Mouse (Mus musculus) cerebellum, adult (tissue): ENCODE results near the gene Pspc1.
A peak's percentile ranks its signal among the peaks of the same experiment; 100 is the strongest.
"Not testable (repeated sequence)": the region's sequence is repeated elsewhere in the genome, so short reads cannot be mapped to it uniquely, and the experiment has no call there.

ENCODE experiments used
- ATAC-seq: cut with Nextera tagmentation; 2 replicates; pipeline ENCODE4 v1.9.2; 2017; ENCODE audit warnings: mild to moderate bottlenecking, moderate library complexity, mixed read lengths; ENCODE audit not compliant: insufficient number of reproducible peaks, low FRiP score, low TSS enrichment

Gene Pspc1

DNA sequence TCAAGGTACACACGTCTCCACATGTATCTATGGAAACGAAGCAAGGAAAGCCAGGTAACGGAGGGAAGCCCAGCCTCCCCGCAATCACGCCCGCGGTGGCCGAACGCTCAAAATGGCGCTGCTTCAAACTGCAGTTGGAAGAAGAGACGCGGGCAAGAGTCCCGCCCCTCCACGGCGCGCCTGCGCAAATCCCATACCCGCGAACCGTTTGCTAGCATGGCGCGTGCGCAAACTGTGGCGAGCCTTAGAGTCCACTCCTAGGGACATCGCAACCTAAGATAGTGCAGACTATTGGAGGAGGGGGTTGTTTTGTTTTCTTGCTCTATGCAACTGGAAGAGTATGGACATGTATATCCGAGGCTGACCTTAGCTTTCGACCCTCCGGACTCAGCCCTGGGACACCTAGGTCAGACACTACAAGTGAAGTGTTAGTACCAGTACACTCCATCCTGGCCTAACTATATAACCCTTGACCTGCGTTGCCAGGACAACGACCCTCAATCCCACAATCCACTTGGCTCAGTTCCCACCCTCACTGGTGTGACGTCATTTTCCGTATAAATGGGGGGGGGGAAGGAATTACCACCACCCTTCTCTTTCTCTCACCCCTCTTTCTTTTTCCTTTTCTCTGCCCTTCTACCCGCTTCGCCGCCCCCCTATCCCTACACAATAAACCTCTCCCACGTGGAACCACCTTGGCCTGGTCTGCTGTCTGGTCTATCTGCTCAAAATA, at the start of gene Pspc1:
Gene Pspc1, minus strand, starts transcription at position 117 of the 733 bp plus-strand sequence.
- ATAC-seq, result peak; percentile 97

DNA sequence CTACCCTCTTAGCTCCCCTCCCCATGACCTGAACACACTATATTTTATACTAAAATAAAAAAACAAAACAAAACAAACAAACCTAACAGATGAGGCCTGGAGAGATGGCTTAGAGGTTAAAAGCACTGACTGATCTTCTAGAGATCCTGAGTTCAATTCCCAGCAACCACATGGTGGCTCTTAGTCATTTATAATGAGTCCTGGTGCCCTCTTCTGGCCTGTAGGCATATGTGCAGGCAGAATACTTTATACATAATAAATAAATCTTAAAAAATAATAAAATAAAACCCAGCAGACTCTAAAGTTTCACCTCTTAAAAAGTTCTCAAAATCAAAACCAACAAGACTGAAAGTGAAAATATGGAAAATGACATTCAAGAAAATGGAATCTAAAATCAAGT, 46.4 kb upstream of the Pspc1 start:
- no peak for ATAC-seq

DNA sequence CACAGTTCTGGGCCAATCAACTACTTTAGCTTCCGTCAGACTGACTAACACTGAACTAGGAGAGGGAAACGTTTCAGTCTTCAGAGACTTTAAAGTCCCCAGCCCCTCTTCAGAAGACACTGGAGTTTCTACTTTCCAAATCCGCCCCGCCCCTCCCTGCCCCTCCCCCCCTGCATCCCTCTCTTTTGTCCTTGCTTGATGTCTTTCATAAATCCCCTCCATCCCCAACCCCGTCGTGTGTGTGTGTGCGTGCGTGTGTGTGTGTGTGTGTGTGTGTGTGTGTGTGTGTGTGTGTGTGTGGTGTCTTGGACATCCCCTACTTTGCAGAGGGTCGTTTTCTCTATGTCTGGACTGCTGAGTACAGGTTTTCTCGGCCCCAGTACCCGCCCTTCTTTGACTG, 39.5 kb upstream of the Pspc1 start:
- no peak for ATAC-seq

DNA sequence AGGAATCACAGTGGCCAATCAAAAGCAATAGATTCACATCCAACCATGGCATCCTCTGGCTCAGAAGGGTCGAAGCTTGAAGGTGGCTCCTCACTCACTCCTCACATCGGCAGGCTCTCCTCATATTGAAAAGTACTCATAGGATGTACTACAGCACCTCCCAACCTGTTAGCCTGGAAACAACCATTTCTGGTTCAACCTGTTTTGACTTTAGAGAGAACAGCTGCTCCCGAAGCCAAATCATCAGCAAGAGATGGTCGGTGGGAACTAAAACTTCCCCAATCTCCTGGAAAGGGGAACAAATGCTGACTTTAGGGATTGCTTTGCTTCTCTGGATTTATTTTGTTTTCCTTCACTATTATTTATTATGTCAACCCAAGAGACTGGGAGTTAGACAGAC, 39.0 kb upstream of the Pspc1 start:
- ATAC-seq, result no peak

DNA sequence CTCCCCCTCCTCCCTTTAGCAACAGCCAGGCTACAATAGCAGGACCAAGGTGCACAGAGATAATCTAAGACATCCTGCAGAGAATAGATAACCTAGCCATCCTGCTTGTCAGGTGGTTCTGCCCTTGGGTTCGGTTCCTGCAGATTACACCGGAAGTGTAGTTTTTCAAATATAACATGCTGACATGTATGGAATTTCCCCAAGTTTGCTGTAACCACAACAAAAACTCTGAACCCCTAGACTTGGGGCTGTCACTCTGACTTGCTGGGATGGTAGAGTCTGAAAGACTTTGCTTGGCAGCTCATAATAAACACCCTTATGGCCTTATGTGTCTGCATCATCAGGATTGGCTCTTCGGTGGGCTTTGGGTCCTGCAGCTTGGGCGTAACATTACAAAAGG, 38.4 kb upstream of the Pspc1 start:
- no peak for ATAC-seq

DNA sequence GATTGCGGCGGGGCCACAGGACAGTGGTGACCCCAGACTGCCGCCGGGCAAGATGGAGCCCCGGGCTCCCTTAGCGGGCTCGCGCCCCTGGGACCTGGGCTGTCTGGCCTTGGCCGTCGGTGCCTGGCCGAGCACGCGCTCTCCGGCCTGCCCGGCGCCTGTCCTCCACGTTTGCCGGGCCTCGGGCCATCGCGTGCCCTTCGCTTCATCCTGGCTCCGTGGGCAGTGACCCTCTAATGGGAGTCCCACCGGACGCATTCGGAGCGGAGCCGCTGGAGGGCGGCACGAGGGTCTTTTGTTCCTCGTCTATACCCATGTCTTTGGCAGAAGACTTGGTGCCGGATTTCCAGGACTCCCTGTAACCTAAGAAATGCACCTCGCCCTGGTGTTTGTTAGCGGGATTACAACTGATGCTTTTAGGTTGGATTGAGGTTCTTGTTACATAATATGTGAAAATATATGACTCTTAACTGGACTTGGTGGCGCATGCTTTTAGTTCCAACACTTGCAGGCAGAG, 34.5 kb upstream of the Pspc1 start:
- peak; percentile 43 for ATAC-seq

DNA sequence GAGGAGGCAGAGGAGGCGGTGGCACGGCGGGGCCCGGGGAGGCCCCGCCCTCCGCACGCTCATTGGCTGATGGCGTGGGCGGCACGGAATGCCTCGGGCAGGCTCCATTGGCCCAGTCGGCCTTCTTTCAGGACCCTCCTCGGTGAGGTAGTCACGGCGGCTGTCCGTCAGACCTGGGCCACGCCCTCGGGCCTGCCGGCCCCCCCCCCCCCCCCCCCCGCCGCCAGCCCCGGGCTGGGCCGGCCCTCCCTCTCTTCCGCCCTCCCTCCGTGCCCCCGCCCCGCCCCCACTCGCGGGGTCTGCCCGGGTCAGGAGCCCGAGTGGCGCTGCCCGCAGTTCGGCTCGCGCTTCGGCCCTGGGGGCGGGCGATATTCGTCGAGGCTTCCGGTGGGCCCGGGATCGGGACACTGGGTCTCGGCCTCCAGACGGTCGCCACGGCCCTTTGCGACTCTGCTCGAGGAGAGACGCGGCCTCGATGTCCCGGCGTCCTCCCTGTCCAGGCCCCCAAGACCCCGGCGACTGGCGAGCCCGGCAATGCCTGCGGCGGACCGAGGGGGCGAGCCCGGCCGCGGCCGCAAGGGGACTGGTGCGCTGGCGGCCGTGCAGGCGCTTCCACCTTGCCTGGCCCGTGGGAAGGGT, 33.7 kb upstream of the Pspc1 start, which contains the start of gene Zmym5:
Gene Zmym5, minus strand, starts transcription at position 16 of the 639 bp plus-strand sequence.
- ATAC-seq, result peak; percentile 98

DNA sequence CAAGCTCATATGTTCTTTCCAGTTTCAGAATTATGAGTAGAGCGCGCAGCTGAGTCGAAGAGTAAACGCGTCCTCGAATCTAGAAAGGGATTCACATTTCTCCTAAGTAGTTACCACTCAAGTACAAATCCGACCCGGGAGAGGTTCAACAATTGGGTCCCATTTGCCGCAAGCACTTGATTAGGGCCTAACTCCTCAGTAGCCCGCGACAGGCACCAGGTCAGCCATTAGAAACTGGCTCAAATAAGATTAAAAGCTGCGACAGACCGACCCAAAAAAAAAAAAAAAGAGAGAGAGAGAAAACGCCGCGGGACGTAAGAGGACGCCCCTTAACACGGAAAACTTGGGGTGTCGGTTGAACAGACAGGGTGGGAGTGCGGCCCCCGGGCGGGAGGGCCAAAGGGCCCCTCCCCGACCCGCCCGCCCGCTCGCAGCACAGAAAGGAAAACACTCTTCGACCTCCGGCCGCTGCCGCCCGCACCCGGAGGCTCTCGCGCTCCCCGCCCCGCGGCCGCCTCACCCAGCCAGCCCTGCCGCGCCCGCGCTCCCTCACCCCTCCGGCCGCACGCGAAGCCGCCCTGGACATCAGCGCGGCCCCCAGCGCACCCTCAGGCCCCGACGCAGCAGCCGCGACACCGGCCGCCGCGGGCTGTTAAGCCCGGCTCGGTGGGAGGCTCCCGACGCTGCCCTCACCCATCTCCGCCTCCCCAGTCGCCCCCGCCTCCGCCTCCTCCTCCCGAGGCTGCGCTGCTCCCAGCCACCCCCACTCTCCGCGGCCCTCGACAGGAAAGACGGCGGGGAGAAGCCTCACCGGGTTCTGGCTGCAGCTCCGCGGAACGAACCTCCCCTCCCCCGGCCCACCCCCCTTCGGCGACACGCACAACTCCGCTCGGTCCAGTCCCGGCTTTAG, 32.9 kb upstream of the Pspc1 start:
- peak; percentile 62; the same call in 1 of the 2 replicates for ATAC-seq

DNA sequence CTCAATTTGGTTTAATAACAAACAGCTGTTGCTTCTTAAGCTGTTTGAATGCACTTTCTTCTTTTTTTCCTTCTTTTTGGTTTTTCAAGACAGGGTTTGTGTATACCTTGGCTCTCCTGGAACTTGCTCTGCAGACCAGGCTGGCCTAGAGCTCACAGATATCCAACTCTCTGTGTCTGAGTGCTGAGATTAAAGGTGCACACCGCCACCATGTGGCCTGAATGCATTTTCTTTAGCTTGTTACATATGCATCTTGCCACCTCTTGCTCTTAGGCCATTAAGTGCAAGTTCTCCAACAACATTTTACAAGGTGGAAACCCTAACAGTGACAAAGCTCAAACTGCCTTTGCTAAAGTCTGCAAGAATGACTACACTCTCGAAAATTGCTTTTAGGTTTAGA, 15.1 kb upstream of the Pspc1 start:
- no peak for ATAC-seq

DNA sequence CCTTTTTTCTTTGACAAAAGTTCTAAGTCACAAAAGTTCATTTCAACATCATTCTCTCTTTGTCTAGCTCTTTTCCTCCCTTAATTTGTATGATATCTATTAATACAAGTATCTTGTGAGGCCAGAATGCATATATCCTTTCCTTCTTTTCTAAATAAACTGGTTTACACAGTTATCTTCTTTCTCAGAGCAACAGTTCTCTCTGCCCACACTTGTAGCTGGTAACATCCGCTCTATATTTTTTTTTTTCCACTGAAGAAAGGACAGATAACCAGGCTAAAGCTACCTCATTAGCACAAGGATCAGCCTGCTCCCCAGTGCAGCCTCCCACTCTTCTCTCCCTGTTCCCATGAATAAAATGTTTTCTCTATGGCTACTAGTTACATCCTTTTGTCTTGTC, 6.5 kb upstream of the Pspc1 start:
- no peak for ATAC-seq

DNA sequence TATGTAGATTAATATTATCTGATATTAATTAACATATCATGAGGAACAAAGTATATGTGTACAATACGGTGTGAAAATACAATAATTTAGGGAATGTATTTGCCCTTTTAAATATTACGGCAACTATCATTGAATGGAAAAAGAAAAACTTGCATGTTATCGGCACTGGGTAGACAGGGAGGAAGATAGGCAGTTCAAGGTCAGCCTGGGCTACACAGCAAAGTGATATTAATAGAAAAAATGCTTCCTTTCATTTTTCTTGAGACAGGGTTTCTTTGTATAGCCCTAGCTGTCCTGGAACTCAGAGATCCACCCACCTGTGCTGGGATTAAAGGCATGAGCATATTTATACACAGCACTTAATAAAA, 801 bp upstream of the Pspc1 start:
- ATAC-seq, result no peak

DNA sequence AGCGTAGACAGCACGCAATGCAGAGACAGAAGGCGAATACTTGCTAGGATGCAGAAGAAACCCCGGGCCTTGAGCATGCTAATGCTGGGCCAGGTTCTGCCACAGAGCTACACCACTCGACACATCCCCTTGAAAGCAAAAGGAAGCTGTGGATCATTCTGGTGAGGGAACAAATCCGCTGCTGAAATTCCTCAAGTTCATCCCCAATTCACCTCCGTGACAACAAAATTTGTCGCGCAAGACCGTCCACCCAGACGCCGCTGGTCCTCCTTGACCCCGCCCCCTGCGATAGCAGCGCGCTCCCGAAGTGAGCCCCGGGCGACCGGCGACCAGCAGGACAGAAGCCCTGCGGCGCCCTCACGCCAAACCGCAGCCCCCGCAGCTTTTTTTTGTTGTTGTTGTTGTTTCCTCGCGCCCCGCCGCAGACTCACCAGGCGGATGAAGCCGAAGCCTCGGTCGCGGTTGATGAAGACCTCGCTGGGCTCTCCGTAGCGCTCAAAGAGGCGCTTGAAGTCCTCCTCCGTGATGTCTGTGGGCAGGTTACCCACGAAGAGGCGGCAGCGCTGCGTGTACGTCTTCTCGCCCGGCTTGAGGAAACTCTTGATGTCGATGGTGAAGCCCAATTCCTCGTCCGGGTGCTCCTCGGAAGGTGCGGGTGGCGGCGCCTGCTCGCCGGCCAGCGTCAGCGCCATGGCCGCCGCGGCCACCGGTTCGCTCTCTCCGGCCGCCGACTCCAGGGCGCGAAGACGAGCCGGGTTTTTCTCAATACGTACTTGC, 568 bp downstream of the Pspc1 start:
- ATAC-seq, result peak; percentile 52; the same call in 1 of the 2 replicates

DNA sequence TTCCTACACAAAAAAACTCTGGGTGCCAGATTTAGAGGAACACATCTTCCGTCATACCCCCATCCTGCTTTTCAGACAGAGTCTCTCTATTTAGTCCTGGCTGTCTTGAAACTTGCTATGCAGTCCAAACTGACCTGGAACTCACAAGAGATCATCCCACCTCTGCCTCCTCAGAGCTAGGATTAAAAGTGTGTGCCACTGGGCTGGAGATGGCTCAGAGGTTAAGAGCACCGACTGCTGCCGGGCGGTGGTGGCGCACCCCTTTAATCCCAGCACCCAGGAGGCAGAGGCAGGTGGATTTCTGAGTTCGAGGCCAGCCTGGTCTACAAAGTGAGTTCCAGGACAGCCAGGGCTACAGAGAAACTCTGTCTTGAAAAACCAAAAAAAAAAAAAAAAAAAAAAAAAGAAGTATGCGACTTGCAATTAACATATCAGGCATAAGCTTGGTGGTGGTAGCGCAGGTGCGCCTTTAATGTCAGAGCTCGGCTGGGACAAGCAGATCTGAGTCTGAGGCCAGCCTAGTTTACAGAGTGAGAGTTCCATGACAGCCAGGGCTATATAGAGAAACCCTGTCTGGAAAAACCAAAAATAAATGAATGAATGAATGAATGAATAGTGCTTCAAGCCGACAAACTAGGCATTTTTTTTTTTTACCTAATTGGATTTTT, 1.4 kb downstream of the Pspc1 start:
- no peak for ATAC-seq

DNA sequence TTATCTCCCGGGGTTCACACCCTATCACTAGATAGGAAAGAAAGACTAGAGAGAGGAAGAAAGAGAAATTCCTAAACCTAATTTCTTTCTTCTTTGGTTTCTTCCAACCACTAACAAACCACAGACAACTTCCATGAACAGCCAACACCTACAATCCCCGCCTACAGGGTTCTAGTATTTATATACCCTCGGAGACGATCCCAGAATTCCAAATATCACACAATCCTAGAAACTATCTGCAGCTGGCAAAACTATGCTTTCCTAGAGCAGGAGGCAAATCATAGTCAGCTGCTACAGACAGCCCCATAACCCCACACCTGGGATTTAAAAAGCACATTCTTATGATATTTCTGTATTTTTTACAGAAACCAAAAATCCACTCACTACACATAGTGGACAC, 2.7 kb downstream of the Pspc1 start:
- ATAC-seq, result no peak

DNA sequence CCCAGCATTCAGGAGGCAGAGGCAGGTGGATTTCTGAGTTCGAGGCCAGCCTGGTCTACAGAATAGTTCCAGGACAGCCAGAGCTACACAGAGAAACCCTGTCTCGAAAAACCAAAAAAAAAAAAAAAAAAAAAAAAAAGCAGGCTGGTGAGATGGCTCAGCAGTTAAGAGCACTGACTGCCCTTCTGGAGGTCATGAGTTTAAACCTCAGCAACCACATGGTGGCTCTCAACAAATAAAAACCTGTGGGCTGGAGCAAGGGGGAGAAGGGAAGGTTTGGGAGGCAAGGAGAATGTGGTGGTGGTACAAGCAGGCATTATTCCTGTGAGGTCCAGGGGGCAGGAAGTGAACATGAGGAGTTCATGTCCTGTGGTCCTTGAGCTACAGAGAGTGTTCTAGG, 11.7 kb downstream of the Pspc1 start:
- ATAC-seq, result not testable (repeated sequence)

DNA sequence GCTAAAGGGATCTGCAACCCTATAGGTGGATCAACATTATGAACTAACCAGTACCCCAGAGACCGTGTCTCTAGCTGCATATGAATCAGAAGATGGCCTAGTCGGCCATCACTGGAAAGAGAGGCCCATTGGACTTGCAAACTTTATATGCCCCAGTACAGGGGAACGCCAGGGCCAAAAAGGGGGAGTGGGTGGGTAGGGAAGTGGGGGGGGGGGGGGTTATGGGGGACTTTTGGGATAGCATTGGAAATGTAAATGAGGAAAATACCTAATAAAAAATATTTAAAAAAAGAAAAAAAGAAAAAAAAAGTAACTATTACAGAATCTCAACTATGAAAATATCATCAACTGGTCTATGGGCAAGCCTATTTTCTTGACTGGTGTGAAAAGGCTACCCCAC, 13.0 kb downstream of the Pspc1 start:
- ATAC-seq, result not testable (repeated sequence)

DNA sequence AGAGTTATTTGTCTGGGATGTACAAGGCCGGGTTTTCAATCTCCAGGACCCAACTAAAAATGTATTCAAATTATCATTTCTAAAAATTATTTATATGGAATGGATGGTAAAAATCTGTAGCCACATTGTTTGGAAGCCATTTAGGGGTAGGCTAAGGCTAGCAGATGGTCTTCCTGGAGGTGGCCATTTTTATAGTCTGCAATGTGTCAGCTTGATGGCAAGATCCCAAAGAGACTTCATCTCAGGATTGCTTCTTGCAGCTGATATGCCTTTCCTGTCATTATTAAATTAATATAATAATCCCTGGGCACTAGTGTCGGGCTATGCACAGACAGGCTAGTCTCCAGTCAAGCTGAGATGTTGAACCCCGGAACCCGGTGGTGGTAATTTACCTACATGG, 26.8 kb downstream of the Pspc1 start:
- peak; percentile 70; the same call in 1 of the 2 replicates for ATAC-seq

DNA sequence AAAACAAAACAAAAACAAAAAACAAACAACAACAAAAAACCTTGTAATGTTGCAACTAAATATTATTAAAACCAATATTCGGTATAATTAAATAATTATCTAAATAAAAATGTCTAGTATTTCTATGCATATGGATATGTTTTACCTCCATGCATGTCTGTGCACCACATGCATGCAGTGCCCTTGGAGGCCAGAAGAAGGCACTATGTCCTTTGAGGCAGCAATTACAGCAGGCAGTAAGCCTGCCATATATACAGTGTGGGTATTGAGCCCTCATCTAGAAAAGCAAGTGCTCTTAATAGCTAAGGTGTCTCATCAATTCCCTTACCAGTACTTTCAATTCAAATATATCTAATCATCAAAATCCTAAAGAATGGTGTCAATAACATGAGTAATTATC, 37.9 kb downstream of the Pspc1 start:
- ATAC-seq, result no peak

DNA sequence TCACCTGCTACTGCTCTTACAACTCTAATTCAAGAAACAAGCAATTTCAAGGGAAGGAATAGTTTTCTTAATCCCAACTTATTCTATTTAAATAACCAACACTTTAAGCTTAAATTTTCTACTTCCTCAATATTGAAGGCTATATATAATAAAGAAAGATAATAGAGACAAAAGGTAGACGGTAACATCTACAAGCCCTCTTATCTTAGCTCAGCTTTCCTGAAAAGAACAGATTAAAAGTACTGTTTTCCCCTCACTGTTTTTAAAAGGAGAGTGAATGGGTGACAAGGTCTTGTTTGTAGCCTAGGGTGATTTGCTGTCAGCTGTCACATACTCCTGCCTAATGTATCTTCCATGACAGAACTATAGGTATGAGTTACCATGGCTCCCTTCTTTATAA, 51.6 kb downstream of the Pspc1 start:
- no peak for ATAC-seq

DNA sequence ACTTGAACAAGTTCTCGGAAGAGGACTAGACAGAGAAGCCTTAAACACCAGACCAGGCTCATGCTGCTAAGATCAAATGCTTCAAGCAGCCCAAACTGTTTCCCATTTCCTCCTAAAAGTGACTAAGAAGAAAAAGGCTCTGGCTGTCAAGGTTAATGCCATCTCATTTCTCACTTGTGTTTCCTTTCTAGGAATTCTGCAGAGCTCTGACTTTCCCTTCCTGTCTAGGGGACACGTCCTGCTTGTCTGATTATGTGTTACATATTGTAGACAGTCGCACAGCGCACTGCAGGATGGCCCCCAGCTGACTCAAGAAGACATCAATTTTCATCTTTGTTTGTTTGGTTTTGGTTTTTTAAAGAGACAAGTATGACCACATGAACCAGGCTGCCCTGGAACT, 72.4 kb downstream of the Pspc1 start:
- ATAC-seq, result no peak
